Mouse (Mus musculus) embryonic facial prominence, embryonic 15.5 days (tissue): ENCODE data around the gene Fancf. TPM values are rescaled to one million over a fixed set of nuclear protein-coding genes. Genes with fewer than 3 reads are reported as not detected.

Experiments
- ATAC-seq: fragments of 200-750 bp; cut with Nextera tagmentation; 2 replicates; pipeline ENCODE4 v1.8.0; 2017; ENCODE audit warnings: low read depth, moderate TSS enrichment; ENCODE audit not compliant: insufficient number of reproducible peaks, low FRiP score, low TSS enrichment
- H3K27ac ChIP-seq: fragments of 300-500 bp; sonication (generic); replicated peaks from 2 replicates; pipeline ENCODE4 v1.5.1; 2015; ENCODE audit warnings: mild to moderate bottlenecking, inconsistent platforms
- H3K27me3 ChIP-seq: fragments of 300-500 bp; sonication (generic); 2 replicates; pipeline ENCODE4 v1.6.1; 2015; ENCODE audit warnings: inconsistent platforms
- H3K36me3 ChIP-seq: fragments of 300-500 bp; sonication (generic); 2 replicates; pipeline ENCODE4 v1.6.1; 2015; ENCODE audit warnings: mild to moderate bottlenecking, inconsistent platforms
- H3K4me1 ChIP-seq: fragments of 300-500 bp; sonication (generic); 2 replicates; pipeline ENCODE4 v1.6.1; 2015; ENCODE audit warnings: inconsistent platforms
- H3K4me2 ChIP-seq: fragments of 300-500 bp; sonication (generic); replicated peaks from 2 replicates; pipeline ENCODE4 v1.6.1; 2015; ENCODE audit warnings: mild to moderate bottlenecking, inconsistent platforms
- H3K4me3 ChIP-seq: fragments of 300-500 bp; sonication (generic); replicated peaks from 2 replicates; pipeline ENCODE4 v1.5.1; 2015; ENCODE audit warnings: mild to moderate bottlenecking, inconsistent platforms
- H3K9ac ChIP-seq: fragments of 300-500 bp; sonication (generic); 2 replicates; pipeline ENCODE4 v1.6.1; 2015; ENCODE audit warnings: inconsistent platforms
- H3K9me3 ChIP-seq: fragments of 300-500 bp; sonication (generic); replicated peaks from 2 replicates; pipeline ENCODE4 v1.6.1; 2016; ENCODE audit warnings: inconsistent platforms
- WGBS: fragments of 180-500 bp; shearing (Covaris S2); methylation state at CpG from one replicate; pipeline ENCODE4 v1.1.7; 2015; 5-methylcytosine and 5-hydroxymethylcytosine counted together
- polyA plus RNA-seq: library from polyadenylated mRNA; unstranded; fragments of >200 nt; fragmentation: Nextera tagmentation; extraction: Ambion mirVana; gene quantifications from 2 replicates; pipeline ENCODE4 v1.2.1, GENCODE M21; 2015

Fancf gene
- polyA plus RNA-seq, 1 experiment from 2014 or later, result 10.1 TPM

DNA sequence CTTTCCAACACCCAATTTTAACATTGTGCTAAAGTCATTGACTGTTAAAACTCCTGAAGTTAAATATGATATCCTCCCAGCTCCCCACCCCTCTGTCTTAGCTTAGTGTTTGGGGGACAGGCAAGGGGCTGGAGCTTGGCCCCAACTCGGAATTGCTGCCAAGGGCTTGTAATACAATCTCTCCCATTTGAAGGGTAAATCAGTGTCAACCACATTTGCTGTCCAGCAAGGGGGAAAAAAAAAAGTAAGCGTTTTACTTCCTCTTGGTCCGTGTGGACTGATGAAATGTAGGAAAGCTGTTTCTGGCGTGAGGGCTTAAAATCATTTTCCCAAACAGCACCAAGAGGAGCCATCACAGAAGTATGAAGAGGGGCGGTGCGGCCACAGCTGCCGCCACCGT lies 16.7 kb upstream of the Fancf start:
- H3K27me3 ChIP-seq, result no peaks in the 10 kb centered on the region
- peak overlapping the region; percentile 50 for H3K4me3 ChIP-seq
- H3K36me3 ChIP-seq, result no peaks in the 10 kb centered on the region
- ATAC-seq, result peak; percentile 66
- H3K4me1 ChIP-seq, result peaks cover 12% of the 10 kb centered on the region
- H3K27ac ChIP-seq, result peak overlapping the region; percentile 92
- peak overlapping the region; percentile 16 for H3K9ac ChIP-seq
- WGBS, result 1% methylated on average over 8 of the region's 8 CpGs
- no peaks in the 10 kb centered on the region for H3K9me3 ChIP-seq
- H3K4me2 ChIP-seq, result peak overlapping the region; percentile 87

DNA sequence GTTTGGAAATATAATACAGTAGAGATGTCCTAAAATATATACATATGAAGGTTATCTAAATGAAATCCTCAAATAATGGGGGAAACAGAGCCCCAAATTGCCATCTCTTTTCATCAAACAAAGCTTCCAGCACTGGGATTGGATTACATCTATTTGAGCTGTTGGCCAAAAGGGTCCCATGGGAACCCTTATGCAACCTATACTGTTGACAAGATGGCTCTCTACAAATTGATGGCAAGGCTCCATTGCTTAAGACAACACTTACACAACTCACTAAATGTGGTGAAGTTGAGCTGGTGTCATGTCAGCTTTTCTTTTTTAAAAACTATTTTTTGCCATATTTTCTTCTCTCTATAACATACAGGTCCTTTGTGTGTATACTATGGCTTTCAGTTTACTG lies 14.2 kb upstream of the Fancf start:
- no peak for ATAC-seq
- Histone ChIP-seq H3K4me3 (no peak overlapping the region), H3K27me3 (no peaks in the 10 kb centered on the region), H3K9ac (no peak overlapping the region), H3K36me3 (no peaks in the 10 kb centered on the region), H3K27ac (no peak overlapping the region), H3K4me1 (peaks cover 12% of the 10 kb centered on the region), H3K9me3 (no peaks in the 10 kb centered on the region), H3K4me2 (no peak overlapping the region)

DNA sequence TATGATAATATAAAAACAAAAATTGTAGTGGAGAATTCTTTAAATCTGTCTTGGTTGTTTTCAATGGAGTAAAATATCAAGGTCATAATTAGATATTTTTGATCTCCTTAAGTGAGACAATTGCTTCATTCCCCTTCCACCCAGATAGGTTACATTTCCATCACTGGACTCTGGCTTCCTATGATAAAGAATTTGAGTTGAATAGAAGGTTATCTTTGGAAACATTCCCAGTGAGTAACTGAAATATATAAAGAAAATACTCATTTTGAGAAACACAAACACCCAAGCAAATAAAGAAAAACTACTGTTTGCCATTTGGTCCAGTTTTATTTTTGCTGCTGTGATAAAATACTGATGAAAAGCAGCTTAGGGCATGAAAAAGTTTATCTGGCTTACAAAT lies 10.5 kb upstream of the Fancf start:
- no peak overlapping the region for H3K4me3 ChIP-seq
- H3K27me3 ChIP-seq, result no peaks in the 10 kb centered on the region
- no peaks in the 10 kb centered on the region for H3K4me1 ChIP-seq
- no peak for ATAC-seq
- H3K27ac ChIP-seq, result no peak overlapping the region
- no peak overlapping the region for H3K9ac ChIP-seq
- H3K9me3 ChIP-seq, result no peaks in the 10 kb centered on the region
- H3K4me2 ChIP-seq, result no peak overlapping the region
- 0 out of 2 replicates have a peak, but pooled peaks cover 5% of the 10 kb centered on the region for H3K36me3 ChIP-seq

DNA sequence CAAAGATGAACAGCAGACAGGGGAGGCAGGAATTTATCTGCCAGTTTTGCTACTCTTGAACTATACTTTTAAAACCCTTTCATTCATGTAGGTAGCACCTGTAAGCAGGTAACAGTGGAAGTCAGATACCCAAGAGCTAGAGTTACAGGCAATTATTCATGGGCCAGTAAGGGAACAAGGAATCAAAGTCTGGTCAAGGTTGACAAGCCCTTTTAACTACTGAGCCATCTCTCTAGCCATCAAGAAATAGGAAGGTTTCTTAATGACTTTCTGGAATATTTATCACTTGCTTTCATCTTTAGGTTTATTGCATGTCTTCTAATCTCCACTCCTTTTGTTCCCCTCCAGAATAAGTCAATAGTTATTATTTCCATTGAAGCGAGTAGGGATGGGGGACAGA lies 10.0 kb upstream of the Fancf start:
- Histone ChIP-seq H3K4me3 (no peak overlapping the region), H3K4me1 (no peaks in the 10 kb centered on the region), H3K36me3 (0 out of 2 replicates have a peak, but pooled peaks cover 5% of the 10 kb centered on the region), H3K9ac (no peak overlapping the region), H3K27ac (no peak overlapping the region), H3K27me3 (no peaks in the 10 kb centered on the region), H3K9me3 (no peaks in the 10 kb centered on the region), H3K4me2 (no peak overlapping the region)
- WGBS, result 92% methylated on average over 1 of the region's 1 CpGs
- ATAC-seq, result no peak

DNA sequence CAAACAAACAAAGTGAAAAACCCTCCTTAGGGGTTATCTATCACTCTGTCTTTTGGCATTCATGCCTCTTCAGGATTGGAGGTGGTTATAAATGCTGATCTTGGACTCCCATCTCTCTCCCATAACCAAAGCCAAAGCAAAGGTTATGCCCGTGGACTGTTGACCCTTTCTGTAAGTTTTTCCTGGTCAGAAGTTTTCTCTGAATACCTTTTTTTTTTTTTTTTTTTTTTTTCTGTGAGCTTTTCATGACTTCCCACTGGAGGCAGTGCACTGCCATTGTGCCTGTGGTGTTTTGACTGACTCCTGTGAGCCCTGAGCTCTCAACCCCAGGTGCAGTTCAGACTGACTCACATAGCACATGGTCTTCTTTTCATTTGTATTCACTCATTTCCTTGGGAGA lies 5.9 kb upstream of the Fancf start:
- Histone ChIP-seq H3K4me3 (no peak overlapping the region), H3K36me3 (0 out of 2 replicates have a peak, but pooled peaks cover 5% of the 10 kb centered on the region), H3K27ac (no peak overlapping the region), H3K4me2 (no peak overlapping the region), H3K27me3 (no peaks in the 10 kb centered on the region), H3K9me3 (no peaks in the 10 kb centered on the region), H3K9ac (no peak overlapping the region), H3K4me1 (peaks cover 5% of the 10 kb centered on the region)
- 90% methylated on average over 1 of the region's 1 CpGs for WGBS
- ATAC-seq, result no peak

DNA sequence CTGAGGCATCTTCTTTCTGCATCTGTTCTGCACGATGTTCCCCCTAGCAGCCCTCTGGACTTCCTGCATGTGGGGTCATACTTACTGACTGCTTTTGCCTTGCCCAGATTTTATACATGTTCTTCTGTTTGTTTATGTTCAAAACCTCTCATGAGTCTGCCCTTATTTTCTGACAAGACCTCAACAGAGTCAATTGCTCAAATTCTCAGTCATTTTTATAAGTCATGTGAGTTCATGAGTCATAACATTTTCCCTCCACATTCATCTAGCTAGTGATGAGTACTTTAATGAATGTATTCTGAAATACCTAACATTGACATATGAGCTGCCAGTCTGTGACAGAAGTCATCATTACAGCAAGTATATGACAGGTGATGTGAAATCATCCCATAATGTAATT lies 3.3 kb upstream of the Fancf start:
- Histone ChIP-seq H3K4me1 (peaks cover 17% of the 10 kb centered on the region), H3K9ac (no peak overlapping the region), H3K9me3 (no peaks in the 10 kb centered on the region), H3K27me3 (no peaks in the 10 kb centered on the region), H3K36me3 (0 out of 2 replicates have a peak, but pooled peaks cover 5% of the 10 kb centered on the region), H3K4me3 (no peak overlapping the region), H3K27ac (no peak overlapping the region), H3K4me2 (no peak overlapping the region)
- ATAC-seq, result no peak
- 44% methylated on average over 1 of the region's 1 CpGs for WGBS

DNA sequence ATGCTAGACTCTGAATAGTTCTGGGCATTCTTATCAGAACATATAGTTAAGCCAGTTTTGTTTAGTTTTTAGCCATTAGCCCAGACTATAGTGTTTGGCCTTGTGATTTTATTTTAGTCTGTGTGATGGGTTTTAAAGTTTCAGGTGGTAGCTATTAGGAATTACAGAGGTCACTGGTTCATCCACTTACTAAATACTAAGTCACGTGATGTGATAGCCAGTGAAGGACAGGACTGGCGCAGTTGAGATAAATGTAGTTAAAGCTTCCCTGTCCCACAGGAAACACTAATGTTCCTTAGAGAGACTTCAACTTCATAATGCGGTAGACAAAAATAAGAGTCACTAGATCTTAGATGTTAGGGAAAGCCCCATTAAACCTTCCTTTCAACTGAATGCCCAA lies 775 bp upstream of the Fancf start:
- H3K36me3 ChIP-seq, result no peaks in the 10 kb centered on the region
- H3K27ac ChIP-seq, result 0 out of 2 replicates have a peak overlapping the region, but pooled peaks have one; percentile 98
- 0 out of 2 replicates have a peak overlapping the region, but pooled peaks have one; percentile 47 for H3K9ac ChIP-seq
- H3K4me3 ChIP-seq, result peak overlapping the region; percentile 74
- no peak for ATAC-seq
- H3K4me2 ChIP-seq, result peak overlapping the region; percentile 87
- H3K4me1 ChIP-seq, result peaks cover 17% of the 10 kb centered on the region
- no peaks in the 10 kb centered on the region for H3K27me3 ChIP-seq
- WGBS, result 44% methylated on average over 3 of the region's 3 CpGs
- H3K9me3 ChIP-seq, result no peaks in the 10 kb centered on the region

DNA sequence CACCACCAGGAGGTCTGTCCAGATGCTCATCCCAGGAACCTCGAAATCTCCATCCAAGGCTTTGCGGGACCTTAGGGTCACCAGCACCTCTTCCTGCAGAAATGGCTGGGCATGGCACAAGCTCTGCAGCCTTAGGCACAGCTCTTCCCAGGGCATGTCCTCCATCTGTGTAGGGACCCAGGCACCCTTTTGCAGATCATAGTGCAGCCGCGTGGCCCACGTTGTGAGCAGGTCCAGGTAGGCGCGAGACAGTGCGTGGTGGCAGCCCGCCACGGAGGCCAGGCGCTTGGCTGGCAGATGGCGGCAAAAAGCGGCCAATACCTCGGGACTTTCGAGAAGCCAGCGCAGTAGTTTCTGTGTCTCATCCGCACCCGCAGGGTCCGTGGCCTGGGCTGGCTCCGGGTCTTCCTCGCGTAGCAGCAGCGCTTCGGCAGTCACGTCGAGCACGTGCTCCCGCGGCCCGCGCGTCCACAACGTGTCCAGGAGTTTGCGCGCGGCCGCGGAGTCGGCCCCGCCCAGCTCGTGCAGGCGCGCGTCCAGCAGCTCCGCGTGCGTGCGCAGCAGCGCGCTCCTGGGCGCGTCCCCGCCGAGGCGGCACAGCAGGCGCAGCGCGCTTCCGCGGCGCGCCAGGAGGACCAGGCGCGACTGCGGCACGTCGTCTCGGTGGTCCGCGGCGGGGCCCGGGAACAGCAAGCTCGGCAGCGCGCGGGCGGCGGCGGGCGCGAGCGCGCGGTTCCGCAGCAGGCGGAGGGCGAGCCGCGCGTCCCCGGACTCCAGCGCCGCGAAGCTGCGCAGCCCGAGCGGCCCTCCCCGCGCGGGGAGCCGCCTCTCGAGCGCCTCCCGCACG lies 594 bp downstream of the Fancf start, which contains the start of gene Gas2:
Gene Gas2, plus strand, starts transcription at position 766 of the 847 bp plus-strand sequence.
- Histone ChIP-seq H3K4me3 (peak within 1 kb of the TSS; percentile 74), H3K9ac (peak within 1 kb of the TSS; percentile 63), H3K4me1 (peaks cover 17% of the 10 kb centered on the region), H3K4me2 (peak within 1 kb of the TSS; percentile 87), H3K27ac (peak within 1 kb of the TSS; percentile 98), H3K27me3 (no peaks in the 10 kb centered on the region), H3K36me3 (no peaks in the 10 kb centered on the region), H3K9me3 (no peaks in the 10 kb centered on the region)
- 10% methylated on average over 90 of the region's 105 CpGs for WGBS
- ATAC-seq, result peak; percentile 89

DNA sequence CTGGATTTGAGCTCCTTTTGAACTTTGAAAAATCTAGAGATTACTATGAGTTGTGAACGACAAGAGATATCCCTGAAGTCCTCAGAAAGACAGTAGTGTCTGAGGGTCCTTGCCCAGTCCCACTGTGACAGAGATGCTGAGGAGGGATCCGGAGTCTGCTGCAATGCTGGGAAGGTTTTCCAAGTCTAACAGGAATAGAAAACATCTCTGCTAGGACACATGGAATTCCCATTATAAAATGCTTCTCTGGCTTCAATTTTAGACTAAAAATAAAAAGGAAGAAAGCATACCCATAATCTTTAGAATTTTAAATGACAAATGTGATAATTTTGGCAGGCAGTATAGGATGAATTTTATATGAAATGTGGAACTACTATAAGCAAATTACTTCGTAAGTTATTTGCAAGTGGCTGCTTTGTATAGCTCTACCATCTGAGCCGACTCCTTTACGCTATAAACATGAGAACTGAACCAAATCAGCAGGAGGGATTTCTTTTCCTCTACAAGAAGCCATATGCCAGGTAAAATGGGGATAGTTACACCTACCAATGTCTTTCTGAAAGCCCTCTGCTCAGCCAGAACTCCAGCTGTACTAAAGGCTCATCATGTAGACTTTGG lies 10.1 kb downstream of the Fancf start:
- H3K27ac ChIP-seq, result no peak overlapping the region
- WGBS, result 71% methylated on average over 5 of the region's 5 CpGs
- no peaks in the 10 kb centered on the region for H3K27me3 ChIP-seq
- H3K9me3 ChIP-seq, result no peaks in the 10 kb centered on the region
- H3K36me3 ChIP-seq, result no peaks in the 10 kb centered on the region
- no peak overlapping the region for H3K4me3 ChIP-seq
- H3K4me2 ChIP-seq, result no peak overlapping the region
- no peaks in the 10 kb centered on the region for H3K4me1 ChIP-seq
- ATAC-seq, result no peak
- no peak overlapping the region for H3K9ac ChIP-seq

DNA sequence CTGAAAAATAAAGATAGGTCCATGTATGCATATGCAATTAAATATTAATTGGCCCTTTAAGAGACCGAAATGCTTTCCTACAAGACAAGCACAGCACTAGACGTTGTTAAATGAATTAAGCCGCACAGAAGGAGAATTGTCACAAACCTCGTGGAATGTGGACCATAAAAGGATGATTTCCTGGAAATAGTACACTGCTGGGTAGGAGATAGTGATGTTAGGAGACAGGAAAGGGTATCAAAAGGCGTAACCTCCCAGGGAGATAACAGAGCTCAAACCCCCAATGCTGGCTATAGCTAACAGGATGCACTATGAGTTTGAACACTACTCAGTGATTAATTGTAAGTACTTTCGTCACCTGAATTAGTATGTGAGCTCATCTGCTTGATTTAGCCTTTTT lies 11.2 kb downstream of the Fancf start:
- Histone ChIP-seq H3K4me1 (no peaks in the 10 kb centered on the region), H3K27me3 (no peaks in the 10 kb centered on the region), H3K9ac (no peak overlapping the region), H3K4me3 (no peak overlapping the region), H3K4me2 (no peak overlapping the region), H3K9me3 (no peaks in the 10 kb centered on the region), H3K27ac (no peak overlapping the region), H3K36me3 (no peaks in the 10 kb centered on the region)
- ATAC-seq, result no peak
- WGBS, result 84% methylated on average over 6 of the region's 6 CpGs

DNA sequence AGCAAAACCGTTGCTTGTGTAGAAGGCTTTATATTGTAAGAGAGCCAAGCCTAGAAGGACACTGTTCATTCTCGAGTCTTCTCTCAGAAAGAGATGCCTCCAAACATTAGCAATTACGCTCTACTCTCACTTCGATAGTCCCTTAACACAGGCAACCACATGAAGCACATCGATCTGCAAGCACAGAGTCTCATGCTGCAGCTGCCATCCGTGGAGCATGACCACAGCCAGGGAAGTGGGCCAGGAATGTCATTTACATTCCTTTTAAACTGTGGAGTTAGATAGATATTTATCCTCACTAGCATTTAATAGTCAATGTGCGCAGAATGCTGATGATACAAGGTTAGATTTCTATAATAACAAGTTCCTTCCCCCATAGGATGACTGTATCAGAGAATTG lies 21.6 kb downstream of the Fancf start:
- WGBS, result 57% methylated on average over 7 of the region's 7 CpGs
- H3K9me3 ChIP-seq, result no peaks in the 10 kb centered on the region
- no peak overlapping the region for H3K4me3 ChIP-seq
- H3K27ac ChIP-seq, result no peak overlapping the region
- H3K4me1 ChIP-seq, result peaks cover 4% of the 10 kb centered on the region; the same call in 1 of the 2 replicates
- H3K9ac ChIP-seq, result no peak overlapping the region
- no peaks in the 10 kb centered on the region for H3K36me3 ChIP-seq
- no peak for ATAC-seq
- H3K27me3 ChIP-seq, result no peaks in the 10 kb centered on the region
- no peak overlapping the region for H3K4me2 ChIP-seq
